Mouse (Mus musculus): ENCODE measurements around the gene Psip1. TPM values are rescaled to one million over a fixed set of nuclear protein-coding genes. Genes with fewer than 3 reads are reported as not detected.

The Psip1 gene
- polyA plus RNA-seq, 1 experiment from 2014 or later: 150 TPM

DNA sequence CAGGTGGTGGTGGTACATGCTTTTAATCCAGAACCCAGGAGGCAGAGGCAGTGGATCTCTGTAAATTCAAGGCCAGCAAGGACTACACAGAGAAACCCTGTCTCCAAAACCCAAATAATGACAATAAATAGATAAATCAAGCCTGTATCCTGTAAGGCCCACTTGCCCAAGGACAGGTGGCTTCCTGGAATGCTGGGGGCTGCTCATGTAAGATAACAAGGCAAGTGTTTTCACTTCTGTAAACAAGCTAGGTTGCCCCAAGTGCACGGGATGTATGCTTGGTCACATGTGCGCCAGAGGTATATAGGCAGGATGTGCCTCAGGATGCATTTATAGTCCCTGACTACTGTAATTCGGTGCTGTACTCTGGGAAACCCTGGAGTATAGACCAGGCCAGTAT, 74.2 kb downstream of the Psip1 start:
- Histone ChIP-seq H3K4me1 (peaks cover 7% of the 10 kb centered on the region), H3K9ac (no peak overlapping the region), H3K9me3 (replicated peaks) (peaks cover 16% of the 10 kb centered on the region), H3K4me3 (replicated peaks) (no peak overlapping the region), H3K27ac (no peak overlapping the region), H3K36me3 (0 out of 2 replicates have a peak, but pooled peaks cover 4% of the 10 kb centered on the region), H3K4me2 (no peak overlapping the region), H3K27me3 (no peaks in the 10 kb centered on the region)
- WGBS: 68% methylated on average over 3 of the region's 3 CpGs
- no peak for ATAC-seq (replicated peaks; ENCODE audit: low FRiP score)

DNA sequence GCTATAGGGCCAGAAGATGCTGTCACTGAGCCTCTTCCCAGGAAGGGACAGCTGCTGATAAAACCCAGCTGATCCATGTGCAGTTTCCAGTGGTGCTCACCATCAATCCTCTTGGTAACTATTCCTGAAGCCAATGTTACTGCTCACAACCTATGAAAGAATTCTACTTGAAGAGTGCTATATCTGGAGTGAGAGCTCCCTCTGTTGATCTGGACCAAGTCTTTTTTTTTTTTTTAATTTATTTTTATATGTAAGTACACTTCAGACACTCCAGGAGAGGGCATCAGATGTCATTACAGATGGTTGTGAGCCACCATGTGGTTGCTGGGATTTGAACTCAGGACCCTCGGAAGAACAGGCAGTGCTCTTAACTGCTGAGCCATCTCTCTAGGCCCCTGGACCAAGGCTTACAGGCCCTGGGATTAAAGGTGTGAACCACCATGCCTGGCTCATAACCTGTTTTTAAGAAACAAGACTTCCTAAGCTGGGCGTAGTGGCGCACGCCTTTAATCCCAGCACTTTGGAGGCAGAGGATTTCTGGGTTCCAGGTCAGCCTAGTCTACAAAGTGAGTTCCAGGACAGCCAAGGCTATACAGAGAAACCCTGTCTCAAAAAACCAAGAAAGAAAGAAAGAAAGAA, 76.3 kb downstream of the Psip1 start:
- Histone ChIP-seq H3K4me2 (no peak overlapping the region), H3K9ac (no peak overlapping the region), H3K4me3 (replicated peaks) (no peak overlapping the region), H3K36me3 (0 out of 2 replicates have a peak, but pooled peaks cover 4% of the 10 kb centered on the region), H3K27ac (no peak overlapping the region), H3K9me3 (replicated peaks) (peaks cover 16% of the 10 kb centered on the region), H3K27me3 (no peaks in the 10 kb centered on the region), H3K4me1 (0 out of 2 replicates have a peak, but pooled peaks cover 3% of the 10 kb centered on the region)
- no peak for ATAC-seq (replicated peaks; ENCODE audit: low FRiP score)
- 92% methylated on average over 4 of the region's 4 CpGs for WGBS

DNA sequence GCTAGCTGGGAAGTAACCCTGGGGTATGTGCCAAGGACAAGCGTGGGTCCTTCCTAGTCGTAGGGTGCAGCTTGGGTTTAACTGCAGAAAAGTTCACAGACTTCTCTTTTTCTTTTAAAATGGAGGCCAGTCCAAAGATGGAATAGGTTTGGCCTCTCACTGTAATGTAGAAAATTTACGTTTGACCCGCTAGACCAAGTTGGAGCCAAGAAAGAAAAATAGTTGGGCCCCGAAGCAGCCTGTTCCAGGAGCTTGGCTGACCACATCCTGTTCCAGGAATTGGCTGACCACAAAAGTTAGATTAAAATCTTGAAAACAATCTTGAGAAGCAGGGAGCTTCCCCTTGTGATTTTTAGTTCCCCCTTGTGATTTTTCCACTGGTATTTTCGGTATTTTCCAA, 78.6 kb downstream of the Psip1 start:
- 83% methylated on average over 6 of the region's 6 CpGs for WGBS
- Histone ChIP-seq H3K36me3 (0 out of 2 replicates have a peak, but pooled peaks cover 4% of the 10 kb centered on the region), H3K9me3 (replicated peaks) (peaks cover 16% of the 10 kb centered on the region), H3K4me2 (no peak overlapping the region), H3K9ac (no peak overlapping the region), H3K4me1 (0 out of 2 replicates have a peak, but pooled peaks cover 3% of the 10 kb centered on the region), H3K4me3 (replicated peaks) (no peak overlapping the region), H3K27ac (no peak overlapping the region), H3K27me3 (no peaks in the 10 kb centered on the region)
- ATAC-seq (replicated peaks; ENCODE audit: low FRiP score): no peak

Other genes starting within 250 kb of the Psip1 start
- 2.0 and 2.7 TPM in 2 replicates for gene Ttc39b, start 162.2 kb downstream of the Psip1 start, polyA plus RNA-seq (2015; fragmentation: Nextera tagmentation; extraction: Ambion mirVana)
- gene Snapc3, start 68.7 kb downstream of the Psip1 start, polyA plus RNA-seq (2015; fragmentation: Nextera tagmentation; extraction: Ambion mirVana): 43.2 TPM in 2 replicates
- gene Ccdc171, start 39.1 kb upstream of the Psip1 start, polyA plus RNA-seq (2015; fragmentation: Nextera tagmentation; extraction: Ambion mirVana): 3.2 and 3.7 TPM in 2 replicates